Mouse (Mus musculus) embryonic fibroblast, embryonic 13.5 days (primary cell): ENCODE measurements around the gene Copa.

Experiments
- CTCF ChIP-seq: IDR thresholded peaks from 2 replicates; pipeline ENCODE4 v1.5.1; 2011; ENCODE audit warnings: mild to moderate bottlenecking, control low read depth, low read length, moderate library complexity, borderline replicate concordance; ENCODE audit not compliant: insufficient read depth
- POLR2A ChIP-seq: IDR thresholded peaks from 2 replicates; pipeline ENCODE4 v1.6.1; 2011; ENCODE audit warnings: low read depth, mild to moderate bottlenecking, control low read depth, low read length, moderate library complexity

- TF ChIP-seq CTCF (no peak), POLR2A (no peak)
Observed at GRCm38 (mm10) chr1:172058321-172058720, 24.0 kb upstream of the Copa start.
